Mouse (Mus musculus): ENCODE data around the gene Pcp4l1.
"Not testable (repeated sequence)": the region's sequence is repeated elsewhere in the genome, so short reads cannot be mapped to it uniquely, and the experiment has no call there.

Gene Pcp4l1

GRCm38 (mm10) chr1:171187851-171188700 lies 8.0 kb downstream of the Pcp4l1 start:
- no peak for DNase-seq (ENCODE audit: low spot score in 2 of 2)

- DNase-seq (ENCODE audit: low spot score in 2 of 2): no peak
These were observed 10.4 kb downstream of the Pcp4l1 start for GRCm38 (mm10) chr1:171185655-171186054.

GRCm38 (mm10) chr1:171184314-171184713 lies 11.8 kb downstream of the Pcp4l1 start:
- DNase-seq (ENCODE audit: low spot score in 2 of 2): peak in 1 of 2 experiments; percentile 46

GRCm38 (mm10) chr1:171183620-171184019 lies 12.4 kb downstream of the Pcp4l1 start:
- no peak for DNase-seq (ENCODE audit: low spot score in 2 of 2)

- DNase-seq (ENCODE audit: low spot score in 2 of 2): no peak
These were observed 13.0 kb downstream of the Pcp4l1 start for GRCm38 (mm10) chr1:171183025-171183424.

GRCm38 (mm10) chr1:171179487-171180171 lies 16.4 kb downstream of the Pcp4l1 start:
- DNase-seq (ENCODE audit: low spot score in 2 of 2): no peak

GRCm38 (mm10) chr1:171172779-171173178 lies 23.3 kb downstream of the Pcp4l1 start:
- DNase-seq (ENCODE audit: low spot score in 2 of 2): no peak

GRCm38 (mm10) chr1:171171138-171171537 lies 24.9 kb downstream of the Pcp4l1 start:
- no peak for DNase-seq (ENCODE audit: low spot score in 2 of 2)

GRCm38 (mm10) chr1:171169913-171170312 lies 26.2 kb downstream of the Pcp4l1 start:
- no peak for DNase-seq (ENCODE audit: low spot score in 2 of 2)

- DNase-seq (ENCODE audit: low spot score in 2 of 2): no peak
These were observed 27.2 kb downstream of the Pcp4l1 start for GRCm38 (mm10) chr1:171168906-171169305.

- no peak for DNase-seq (ENCODE audit: low spot score in 2 of 2)
These were observed 30.3 kb downstream of the Pcp4l1 start for GRCm38 (mm10) chr1:171165629-171166345.

- DNase-seq (ENCODE audit: low spot score in 2 of 2): no peak
These were observed 31.8 kb downstream of the Pcp4l1 start for GRCm38 (mm10) chr1:171164258-171164657.

- no peak for DNase-seq (ENCODE audit: low spot score in 2 of 2)
These were observed 33.5 kb downstream of the Pcp4l1 start for GRCm38 (mm10) chr1:171162526-171162925.

- no peak for DNase-seq (ENCODE audit: low spot score in 2 of 2)
These were observed 36.5 kb downstream of the Pcp4l1 start for GRCm38 (mm10) chr1:171159485-171159975.

- no peak for DNase-seq (ENCODE audit: low spot score in 2 of 2)
These were observed 38.1 kb downstream of the Pcp4l1 start for GRCm38 (mm10) chr1:171157965-171158364.

- DNase-seq (ENCODE audit: low spot score in 2 of 2): no peak
These were observed 39.4 kb downstream of the Pcp4l1 start for GRCm38 (mm10) chr1:171156644-171157043.

- DNase-seq (ENCODE audit: low spot score in 2 of 2): no peak
These were observed 44.1 kb downstream of the Pcp4l1 start for GRCm38 (mm10) chr1:171151966-171152365.

- DNase-seq (ENCODE audit: low spot score in 2 of 2): no peak
These were observed 45.2 kb downstream of the Pcp4l1 start for GRCm38 (mm10) chr1:171150838-171151391.

GRCm38 (mm10) chr1:171149974-171150760 lies 45.9 kb downstream of the Pcp4l1 start, which contains the start of the genes Sdhc and Mpz:
TSS of gene Sdhc (minus strand) at chr1:171150603.
TSS of gene Mpz (plus strand) at chr1:171150711.
- DNase-seq (ENCODE audit: low spot score in 2 of 2): peak; percentile 94 to 97

- not testable (repeated sequence) for DNase-seq (ENCODE audit: low spot score in 2 of 2)
These were observed 53.1 kb downstream of the Pcp4l1 start for GRCm38 (mm10) chr1:171142981-171143380.
